Mouse (Mus musculus): ENCODE measurements around the gene Rsu1.

GRCm38 (mm10) chr2:13240711-13241110 lies 30.5 kb downstream of the Rsu1 start:
- TF ChIP-seq POLR2A (IDR thresholded peaks at IDR 0.05; ENCODE audit: insufficient read depth, low read length) (no peak), CTCF (IDR thresholded peaks at IDR 0.05; ENCODE audit: low read depth, low read length) (no peak)

Data from ES-Bruce4 (cell line).